Mouse (Mus musculus): ENCODE results near the gene Hook2.

Gene Hook2

GRCm38 (mm10) chr8:85029271-85029670, 38.9 kb downstream of the Hook2 start:
- in situ Hi-C loops (cut with MseI, MboI) = no loop called here

- in situ Hi-C loops (cut with MseI, MboI) = no loop called here
Measured at GRCm38 (mm10) chr8:85032622-85033311, 42.4 kb downstream of the Hook2 start.

GRCm38 (mm10) chr8:85033867-85034266, 43.5 kb downstream of the Hook2 start:
- in situ Hi-C loops (cut with MseI, MboI) = no loop called here

GRCm38 (mm10) chr8:85034764-85035163, 44.4 kb downstream of the Hook2 start:
- in situ Hi-C loops (cut with MseI, MboI) = no loop called here

GRCm38 (mm10) chr8:85035165-85035727, 44.8 kb downstream of the Hook2 start:
- in situ Hi-C loops (cut with MseI, MboI) = no loop called here

GRCm38 (mm10) chr8:85035728-85036310, 45.4 kb downstream of the Hook2 start:
- in situ Hi-C loops (cut with MseI, MboI) = no loop called here

- in situ Hi-C loops (cut with MseI, MboI) = no loop called here
Measured at GRCm38 (mm10) chr8:85036381-85036717, 45.9 kb downstream of the Hook2 start.

GRCm38 (mm10) chr8:85036718-85037365, 46.4 kb downstream of the Hook2 start, which contains the start of gene Tnpo2:
Gene Tnpo2, plus strand, starts transcription at chr8:85036915.
- in situ Hi-C loops (cut with MseI, MboI) = no loop called here

GRCm38 (mm10) chr8:85037366-85037680, 46.9 kb downstream of the Hook2 start:
- in situ Hi-C loops (cut with MseI, MboI) = no loop called here

- in situ Hi-C loops (cut with MseI, MboI) = no loop called here
Measured at GRCm38 (mm10) chr8:85037681-85038531, 47.5 kb downstream of the Hook2 start.

- in situ Hi-C loops (cut with MseI, MboI) = no loop called here
Measured at GRCm38 (mm10) chr8:85043619-85044018, 53.2 kb downstream of the Hook2 start.

Data from mouse trophoblast stem cell (cell line).